Comparison of ENCODE assay signal across 20 mouse cellular contexts in genomic region chr14:34573348-34573913, GRCm38 (mm10). TPM values are rescaled to one million over a fixed set of nuclear protein-coding genes. Genes with fewer than 3 reads are reported as not detected.
DNase-seq lines count a peak whose midpoint lies in the region; ATAC-seq and TF ChIP-seq lines count a peak whose summit lies in the region.
"Had no signal": no experiment of that assay in that cellular context is flagged by ENCODE, and none has a peak within 500 bp of the region (broad histone marks: within the 10 kb centered on the region; RNA-seq: fewer than 3 reads in every experiment).

No protein-coding gene starts in this region.

- 0 out of 2 replicates have a peak overlapping the region, but pooled peaks have one; percentile 22 for H3K4me2 ChIP-seq in heart, embryonic 11.5 days
- H3K4me2 ChIP-seq in heart, embryonic 13.5 days, result peak overlapping the region; percentile 18
- H3K4me2 ChIP-seq in heart, postnatal 0 days (ENCODE audit: low read depth, low read length), result no peak overlapping the region
- no peak overlapping the region for H3K4me2 ChIP-seq in stomach, embryonic 16.5 days (ENCODE audit: low read depth, low read length)
- H3K4me2 ChIP-seq: limb, embryonic 13.5 days; liver, embryonic 15.5 days had no signal

- peaks cover 43% of the 10 kb centered on the region for H3K4me1 ChIP-seq in heart, embryonic 11.5 days (ENCODE audit: control insufficient read depth, insufficient read depth, low read length)
- H3K4me1 ChIP-seq in heart, embryonic 13.5 days, result peaks cover 87% of the 10 kb centered on the region
- peaks cover 38% of the 10 kb centered on the region for H3K4me1 ChIP-seq in heart, postnatal 0 days (ENCODE audit: control insufficient read depth, insufficient read depth)
- peaks cover 8% of the 10 kb centered on the region; the same call in 1 of the 2 replicates for H3K4me1 ChIP-seq in stomach, embryonic 16.5 days (ENCODE audit: control insufficient read depth, insufficient read depth, low read length)
- H3K4me1 ChIP-seq: liver, embryonic 15.5 days had no signal

- ATAC-seq in heart, embryonic 11.5 days (replicated peaks; ENCODE audit: insufficient number of reproducible peaks, low FRiP score, low TSS enrichment), result no peak
- ATAC-seq in heart, embryonic 13.5 days (ENCODE audit: extremely low read depth, insufficient number of reproducible peaks, low FRiP score, low TSS enrichment), result no peak
- ATAC-seq in heart, postnatal 0 days (ENCODE audit: insufficient read depth, low read depth), result peak; percentile 7
- peak; percentile 18; the same call in 1 of the 2 replicates for ATAC-seq in stomach, embryonic 16.5 days (ENCODE audit: insufficient read depth, low FRiP score)
- ATAC-seq: hindbrain, embryonic 16.5 days had no signal

- no peak for TF ChIP-seq EP300 in heart, postnatal 0 days (IDR thresholded peaks at IDR 0.05; ENCODE audit: low read depth)

- H3K9ac ChIP-seq in heart, embryonic 11.5 days (ENCODE audit: low read depth, low read length), result peak overlapping the region; percentile 64
- H3K9ac ChIP-seq in heart, embryonic 13.5 days, result peak overlapping the region; percentile 80
- H3K9ac ChIP-seq in heart, postnatal 0 days (replicated peaks; ENCODE audit: low read depth, low read length), result peak overlapping the region; percentile 46; the same call in 1 of the 2 replicates
- no peak overlapping the region for H3K9ac ChIP-seq in stomach, embryonic 16.5 days (ENCODE audit: low read length)
- H3K9ac ChIP-seq: limb, embryonic 13.5 days; liver, embryonic 15.5 days had no signal

- H3K27ac ChIP-seq in heart, embryonic 11.5 days (ENCODE audit: low read depth, low read length), result peak overlapping the region; percentile 93
- peak overlapping the region; percentile 95 for H3K27ac ChIP-seq in heart, embryonic 13.5 days (replicated peaks)
- peak overlapping the region; percentile 95 for H3K27ac ChIP-seq in heart, postnatal 0 days (ENCODE audit: low read depth)
- no peak overlapping the region for H3K27ac ChIP-seq in stomach, embryonic 16.5 days (ENCODE audit: low read length)
- H3K27ac ChIP-seq: limb, embryonic 13.5 days; liver, embryonic 15.5 days had no signal

- H3K36me3 ChIP-seq in heart, embryonic 11.5 days (ENCODE audit: control insufficient read depth, insufficient read depth, low read length), result peaks cover 15% of the 10 kb centered on the region; the same call in 1 of the 2 replicates
- peaks cover 54% of the 10 kb centered on the region for H3K36me3 ChIP-seq in heart, embryonic 13.5 days
- peaks cover 39% of the 10 kb centered on the region for H3K36me3 ChIP-seq in heart, postnatal 0 days (replicated peaks; ENCODE audit: control insufficient read depth, insufficient read depth, low read length)
- H3K36me3 ChIP-seq in stomach, embryonic 16.5 days (ENCODE audit: control insufficient read depth, insufficient read depth, low read length), result no peaks in the 10 kb centered on the region
- H3K36me3 ChIP-seq: G1E; limb, embryonic 13.5 days; liver, embryonic 15.5 days had no signal

- TF ChIP-seq CTCF in heart, postnatal 0 days (IDR thresholded peaks at IDR 0.05; ENCODE audit: low read depth), result no peak

- no peaks in the 10 kb centered on the region for H3K9me3 ChIP-seq in heart, embryonic 11.5 days (replicated peaks; ENCODE audit: control insufficient read depth, low read length)
- H3K9me3 ChIP-seq in heart, embryonic 13.5 days, result no peaks in the 10 kb centered on the region
- H3K9me3 ChIP-seq in heart, postnatal 0 days (replicated peaks; ENCODE audit: control insufficient read depth, low read length), result no peaks in the 10 kb centered on the region
- H3K9me3 ChIP-seq in stomach, embryonic 16.5 days (replicated peaks; ENCODE audit: control insufficient read depth, low read length), result no peaks in the 10 kb centered on the region
- H3K9me3 ChIP-seq: G1E; limb, embryonic 13.5 days; liver, embryonic 15.5 days had no signal

- intact Hi-C loops in heart, postnatal 36 days (cut with DNase I), result no loop called here

- 59% methylated on average over 9 of the region's 9 CpGs for WGBS in heart, embryonic 11.5 days (ENCODE audit: insufficient replicate concordance)
- 36% methylated on average over 9 of the region's 9 CpGs for WGBS in heart, embryonic 13.5 days
- WGBS in heart, postnatal 0 days, result 38% methylated on average over 9 of the region's 9 CpGs
- 72% methylated on average over 9 of the region's 9 CpGs for WGBS in stomach, embryonic 16.5 days

- no peak overlapping the region for H3K4me3 ChIP-seq in heart, embryonic 11.5 days (ENCODE audit: low read depth, low read length)
- no peak overlapping the region for H3K4me3 ChIP-seq in heart, embryonic 13.5 days
- H3K4me3 ChIP-seq in heart, postnatal 0 days (ENCODE audit: low read depth, low read length), result no peak overlapping the region
- H3K4me3 ChIP-seq in stomach, embryonic 16.5 days (replicated peaks; ENCODE audit: low read length), result no peak overlapping the region
- H3K4me3 ChIP-seq: limb, embryonic 13.5 days; liver, embryonic 15.5 days had no signal

- DNase-seq in heart, postnatal 36 days, result no peak
- DNase-seq in heart, postnatal 0 days (ENCODE audit: low spot score), result no peak
- no peak for DNase-seq in spleen, postnatal 14 days (ENCODE audit: low spot score in 2 of 2)
- no peak for DNase-seq in kidney, adult 18-20 months
- DNase-seq: cerebellum, adult 9-10 months; thymus, adult 18-20 months had no signal

- no peaks in the 10 kb centered on the region for H3K27me3 ChIP-seq in heart, embryonic 11.5 days (ENCODE audit: control insufficient read depth, insufficient read depth, low read length)
- no peaks in the 10 kb centered on the region for H3K27me3 ChIP-seq in heart, embryonic 13.5 days (replicated peaks)
- no peaks in the 10 kb centered on the region for H3K27me3 ChIP-seq in heart, postnatal 0 days (ENCODE audit: control insufficient read depth, insufficient read depth, low read length)
- H3K27me3 ChIP-seq in stomach, embryonic 16.5 days (ENCODE audit: control insufficient read depth, insufficient read depth, low read length), result no peaks in the 10 kb centered on the region
- H3K27me3 ChIP-seq: limb, embryonic 13.5 days had no signal

RNA-seq across cellular contexts. Expression of gene Ldb3, which starts 15.1 kb away (rescaled TPM):
- polyA plus RNA-seq in heart, embryonic 11.5 days (2014; fragmentation: Nextera tagmentation; extraction: Ambion mirVana), result 221 and 225 TPM in 2 replicates
- total RNA-seq in heart, postnatal 36 days (2021), result 100 to 1,000 TPM; 988 to 990 TPM
- 226 and 249 TPM in 2 replicates for polyA plus RNA-seq in heart, embryonic 13.5 days (2015; fragmentation: Nextera tagmentation; extraction: Ambion mirVana)
- total RNA-seq in heart, postnatal 0 days (2014; rRNA removed; ENCODE audit: low replicate concordance), result 518 and 526 TPM in 2 replicates
- polyA plus RNA-seq in heart, postnatal 0 days (2015; fragmentation: Nextera tagmentation; extraction: Ambion mirVana), result 376 and 380 TPM in 2 replicates
- polyA plus RNA-seq in stomach, embryonic 16.5 days (2015; fragmentation: Nextera tagmentation; extraction: Ambion mirVana), result 4.4 and 30.9 TPM in 2 replicates
- polyA plus RNA-seq: forebrain, embryonic 11.5 days; G1E had no signal

RNA-seq across cellular contexts. Expression of gene Opn4, which starts 26.5 kb away (rescaled TPM):
- polyA plus RNA-seq in heart, embryonic 11.5 days (2014; fragmentation: Nextera tagmentation; extraction: Ambion mirVana), result 4.1 and 4.2 TPM in 2 replicates
- total RNA-seq in heart, postnatal 36 days (2021), result 1 to 10 TPM; 2.2 to 3.1 TPM
- polyA plus RNA-seq in heart, embryonic 13.5 days (2015; fragmentation: Nextera tagmentation; extraction: Ambion mirVana), result 4.8 and 5.8 TPM in 2 replicates
- 5.9 and 8.6 TPM in 2 replicates for total RNA-seq in heart, postnatal 0 days (2014; rRNA removed; ENCODE audit: low replicate concordance)
- polyA plus RNA-seq in heart, postnatal 0 days (2015; fragmentation: Nextera tagmentation; extraction: Ambion mirVana), result 8.4 and 8.7 TPM in 2 replicates
- 0.06 TPM in 1 of 2 replicates, not detected in the other for polyA plus RNA-seq in stomach, embryonic 16.5 days (2015; fragmentation: Nextera tagmentation; extraction: Ambion mirVana)
- total RNA-seq: gastrocnemius, postnatal 36 days; layer of hippocampus, postnatal 10 days had no signal
- polyA plus RNA-seq: G1E; hindbrain, embryonic 16.5 days; limb, embryonic 13.5 days; liver, embryonic 15.5 days; neural tube, embryonic 14.5 days; urinary bladder, adult 2 months had no signal

RNA-seq across cellular contexts. Expression of gene 9230112D13Rik, which starts 50.8 kb away (rescaled TPM):
- polyA plus RNA-seq in heart, embryonic 11.5 days (2014; fragmentation: Nextera tagmentation; extraction: Ambion mirVana), result not detected in 2 replicates
- not detected for total RNA-seq in heart, postnatal 36 days (2021)
- not detected in 2 replicates for polyA plus RNA-seq in heart, embryonic 13.5 days (2015; fragmentation: Nextera tagmentation; extraction: Ambion mirVana)
- total RNA-seq in heart, postnatal 0 days (2014; rRNA removed; ENCODE audit: low replicate concordance), result not detected in 2 replicates
- not detected in 2 replicates for polyA plus RNA-seq in heart, postnatal 0 days (2015; fragmentation: Nextera tagmentation; extraction: Ambion mirVana)
- polyA plus RNA-seq in stomach, embryonic 16.5 days (2015; fragmentation: Nextera tagmentation; extraction: Ambion mirVana), result not detected in 2 replicates
- total RNA-seq: G1E; gastrocnemius, postnatal 36 days; layer of hippocampus, postnatal 10 days had no signal
- polyA plus RNA-seq: embryonic facial prominence, embryonic 14.5 days; forebrain, embryonic 11.5 days; frontal cortex, adult 2 months; G1E; hindbrain, embryonic 16.5 days; limb, embryonic 13.5 days; liver, embryonic 15.5 days; neural tube, embryonic 14.5 days had no signal

Comparison
In these comparisons a context has a peak if more than half of its experiments do, and no peak if none do; other contexts are left out.
1. ATAC-seq: peak in heart, postnatal 0 days (single experiment) and stomach, embryonic 16.5 days (single experiment); none in heart, embryonic 11.5 days (single experiment) and heart, embryonic 13.5 days (single experiment).
2. H3K4me2 ChIP-seq: peak in heart, embryonic 11.5 days (single experiment) and heart, embryonic 13.5 days (single experiment); none in heart, postnatal 0 days (single experiment) and stomach, embryonic 16.5 days (single experiment).